Mouse (Mus musculus): ENCODE data around the gene Olfr482.

- TF ChIP-seq POLR2A (IDR thresholded peaks at IDR 0.05; ENCODE audit: low read depth, low read length), result no peak
- no peak for TF ChIP-seq CTCF (IDR thresholded peaks at IDR 0.05; ENCODE audit: borderline replicate concordance, insufficient read depth, low read length)
Measured at GRCm38 (mm10) chr7:108097486-108097885, at the start of gene Olfr482.

Data from embryonic fibroblast, embryonic 13.5 days (primary cell).